Mouse (Mus musculus): ENCODE measurements at regions not wholly inside any gene's neighbourhood (a gene's known extent, or its start where the extent isn't known, plus 50 kb on each side); places are given as distances from the start of the nearest gene placed in this dataset.

DNA sequence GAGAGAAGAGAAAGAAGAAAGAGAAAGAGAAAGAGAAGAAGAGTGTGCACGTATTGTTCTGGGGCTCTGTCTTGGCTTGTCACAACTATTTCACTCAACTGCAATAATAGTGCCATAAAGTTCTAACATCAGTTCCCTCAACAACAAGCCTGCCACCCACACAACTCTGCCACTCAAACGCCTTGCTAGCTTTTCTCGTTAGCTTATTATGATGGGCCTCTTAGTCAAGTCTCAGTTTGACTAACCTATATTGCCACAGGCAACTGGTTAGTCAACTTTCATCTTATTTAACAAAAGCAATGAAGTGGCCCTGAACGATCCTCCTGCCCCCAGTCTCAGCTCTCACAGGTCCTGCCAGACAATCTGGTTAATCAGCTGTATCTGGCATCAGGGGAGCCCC is 521.0 kb upstream of the 4930412O13Rik start:
- no peak for TF ChIP-seq CTCF (IDR thresholded peaks at IDR 0.05; ENCODE audit: borderline replicate concordance, control insufficient read depth, extremely low read depth, insufficient read depth, low read length, poor library complexity)
- TF ChIP-seq POLR2A (IDR thresholded peaks at IDR 0.05; ENCODE audit: control insufficient read depth, extremely low read depth, insufficient read depth, low read length, poor library complexity) = no peak
